Mouse (Mus musculus) kidney, adult 2 months (tissue): ENCODE measurements around the gene Ccdc92b. TPM values are rescaled to one million over a fixed set of nuclear protein-coding genes. Genes with fewer than 3 reads are reported as not detected.

Experiments used
- DNase-seq: peaks from one replicate; pipeline ENCODE4 v3.0.0; 2021
- H3K27ac ChIP-seq: fragments of 200-500 bp; 2 replicates; pipeline ENCODE4 v1.5.1; 2012; ENCODE audit warnings: low read depth, low read length, control low read depth, inconsistent platforms; ENCODE audit not compliant: insufficient read depth
- H3K27me3 ChIP-seq: fragments of 200-500 bp; replicated peaks from 2 replicates; pipeline ENCODE4 v1.6.1; 2012; ENCODE audit warnings: mild to moderate bottlenecking, moderate library complexity, low read length, inconsistent platforms; ENCODE audit not compliant: control insufficient read depth, insufficient read depth
- H3K36me3 ChIP-seq: fragments of 200-500 bp; 2 replicates; pipeline ENCODE4 v1.6.1; 2012; ENCODE audit warnings: mild to moderate bottlenecking, moderate library complexity, low read length, inconsistent platforms; ENCODE audit not compliant: control insufficient read depth, insufficient read depth
- H3K4me1 ChIP-seq: fragments of 200-500 bp; 2 replicates; pipeline ENCODE4 v1.6.1; 2011; ENCODE audit warnings: low read length; ENCODE audit not compliant: control insufficient read depth, insufficient read depth
- H3K4me3 ChIP-seq: fragments of 200-500 bp; 2 replicates; pipeline ENCODE4 v1.5.1; 2011; ENCODE audit warnings: mild to moderate bottlenecking, low read depth, low read length, control low read depth; ENCODE audit not compliant: insufficient read depth
- CTCF ChIP-seq: fragments of 200-500 bp; conservative IDR thresholded peaks from 2 replicates; pipeline ENCODE4 v1.5.1; 2011; ENCODE audit warnings: low read depth, mild to moderate bottlenecking, control low read depth, low read length, moderate library complexity, mixed read lengths; ENCODE audit not compliant: insufficient read depth, insufficient read length
- POLR2A ChIP-seq: fragments of 200-500 bp; IDR thresholded peaks from one replicate; pipeline ENCODE4 v1.6.1; 2011; ENCODE audit warnings: low read depth, low read length, control low read depth
- WGBS: fragments of 180-500 bp; shearing (Covaris S2); methylation state at CpG from one replicate; pipeline ENCODE4 v1.1.7; 2018; 5-methylcytosine and 5-hydroxymethylcytosine counted together
- polyA plus RNA-seq: library from polyadenylated mRNA; depleted of rRNA; stranded (reverse); fragments of >200 nt; gene quantifications from 2 replicates; pipeline ENCODE4 v1.2.3, GENCODE M21; 2012

The Ccdc92b gene
- polyA plus RNA-seq, 1 experiment = 0.13 TPM

GRCm38 (mm10) chr11:74647966-74648365 lies 28.6 kb downstream of the Ccdc92b start:
- WGBS = 97% methylated on average over 1 of the region's 1 CpGs
- no peak overlapping the region for H3K4me3 ChIP-seq
- no peaks in the 10 kb centered on the region for H3K36me3 ChIP-seq
- DNase-seq = peak; percentile 24
- H3K4me1 ChIP-seq = peaks cover 24% of the 10 kb centered on the region
- H3K27me3 ChIP-seq = no peaks in the 10 kb centered on the region
- TF ChIP-seq POLR2A (no peak), CTCF (no peak)
- peak overlapping the region; percentile 97 for H3K27ac ChIP-seq

- Histone ChIP-seq H3K27ac (peak overlapping the region; percentile 97), H3K4me1 (peaks cover 31% of the 10 kb centered on the region), H3K36me3 (no peaks in the 10 kb centered on the region), H3K4me3 (peak overlapping the region; percentile 73), H3K27me3 (no peaks in the 10 kb centered on the region)
- no peak for TF ChIP-seq POLR2A
- no peak for TF ChIP-seq CTCF
- WGBS = 18% methylated on average over 1 of the region's 1 CpGs
- no peak for DNase-seq
These were observed 29.3 kb downstream of the Ccdc92b start for GRCm38 (mm10) chr11:74648676-74649075.

- peak; percentile 99 for DNase-seq
- under 1% methylated on average over 58 of the region's 58 CpGs for whole genome bisulfite sequencing
- H3K4me3 ChIP-seq = peak within 1 kb of the TSS; percentile 95
- no peaks in the 10 kb centered on the region for H3K27me3 ChIP-seq
- TF ChIP-seq POLR2A (peak; percentile 37), CTCF (no peak)
- H3K4me1 ChIP-seq = peaks cover 34% of the 10 kb centered on the region
- peak within 1 kb of the TSS; percentile 97 for H3K27ac ChIP-seq
- no peaks in the 10 kb centered on the region for H3K36me3 ChIP-seq
These were observed 29.8 kb downstream of the Ccdc92b start, which contains the start of gene Cluh for GRCm38 (mm10) chr11:74649095-74649646. TSS of gene Cluh (plus strand) at chr11:74649495.

DNA sequence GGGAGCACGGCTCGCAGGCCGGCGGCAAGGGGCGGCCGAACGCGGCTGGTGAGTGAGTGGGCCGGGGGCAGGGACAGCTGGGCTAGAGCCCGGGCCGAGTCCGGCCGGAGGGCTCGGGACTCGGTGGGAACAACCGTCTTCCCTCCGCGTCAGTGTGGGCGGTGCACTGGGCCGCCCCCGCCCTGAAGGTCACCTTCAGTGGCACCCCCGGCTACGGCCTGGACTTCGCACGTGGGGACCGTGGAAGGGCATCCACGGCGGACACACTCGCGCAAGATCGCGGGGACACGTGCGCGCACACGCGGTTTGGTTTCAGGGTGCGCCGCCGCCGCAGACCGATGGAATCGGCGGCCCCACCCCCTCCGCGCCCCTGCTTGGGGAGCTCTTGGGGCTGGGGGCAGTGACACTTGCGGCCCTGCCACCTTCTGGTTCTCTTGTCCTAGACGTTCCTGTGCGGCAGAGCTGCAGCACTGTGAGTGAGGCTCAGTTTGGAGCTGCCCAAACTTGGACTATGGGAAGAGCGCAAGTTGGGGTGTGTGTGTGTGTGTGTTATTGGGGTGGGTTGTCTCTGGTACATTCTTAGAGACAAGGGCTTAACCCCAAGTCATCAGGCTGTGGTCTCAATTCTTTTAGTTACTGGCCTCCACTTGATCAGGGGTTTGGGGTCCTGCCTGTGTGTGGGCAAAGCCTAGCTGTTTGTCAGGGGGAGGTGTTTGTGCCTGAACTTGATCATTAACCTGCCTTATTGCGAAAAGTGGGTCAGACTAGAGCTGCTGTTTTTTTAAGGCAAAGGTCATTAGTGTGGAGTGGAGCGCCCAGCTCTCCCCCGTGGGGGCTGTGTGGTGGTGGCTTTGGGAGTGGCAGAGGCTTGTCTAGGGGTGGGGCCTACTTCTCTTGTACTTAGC lies 30.5 kb downstream of the Ccdc92b start:
- Histone ChIP-seq H3K36me3 (no peaks in the 10 kb centered on the region), H3K4me3 (peak overlapping the region; percentile 95), H3K27ac (peak overlapping the region; percentile 95), H3K4me1 (peaks cover 34% of the 10 kb centered on the region), H3K27me3 (no peaks in the 10 kb centered on the region)
- no peak for TF ChIP-seq CTCF
- TF ChIP-seq POLR2A = no peak
- under 1% methylated on average over 53 of the region's 53 CpGs for WGBS
- peak; percentile 94 for DNase-seq

GRCm38 (mm10) chr11:74650576-74651100 lies 31.2 kb downstream of the Ccdc92b start:
- 21% methylated on average over 4 of the region's 4 CpGs for WGBS
- peaks cover 34% of the 10 kb centered on the region for H3K4me1 ChIP-seq
- no peaks in the 10 kb centered on the region for H3K36me3 ChIP-seq
- H3K4me3 ChIP-seq = peak overlapping the region; percentile 95
- DNase-seq = no peak
- peak overlapping the region; percentile 46 for H3K27ac ChIP-seq
- no peak for TF ChIP-seq CTCF
- TF ChIP-seq POLR2A = no peak
- no peaks in the 10 kb centered on the region for H3K27me3 ChIP-seq

DNA sequence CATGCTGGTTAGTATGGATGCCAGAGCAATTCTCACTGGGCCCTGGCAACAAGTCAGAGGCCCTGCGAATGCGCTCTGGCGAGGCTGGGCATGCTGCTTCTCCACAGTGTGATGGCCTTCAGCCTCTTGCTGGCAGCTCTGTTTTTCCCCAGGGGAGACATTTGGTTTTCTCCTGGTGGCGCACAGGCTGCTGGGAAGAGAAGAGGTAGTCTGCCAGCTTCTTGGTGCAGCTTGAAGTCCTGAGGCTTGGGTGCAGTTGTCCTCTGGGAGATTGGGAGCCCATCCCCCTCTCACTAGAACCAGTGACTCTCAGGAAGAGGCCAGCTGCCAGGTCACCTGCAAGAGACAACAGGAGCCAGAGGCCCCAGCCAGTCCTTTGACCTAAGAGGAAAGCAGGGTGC lies 33.4 kb downstream of the Ccdc92b start:
- peak overlapping the region; percentile 57 for H3K27ac ChIP-seq
- 33% methylated on average over 4 of the region's 4 CpGs for WGBS
- peaks cover 34% of the 10 kb centered on the region for H3K4me1 ChIP-seq
- TF ChIP-seq POLR2A (no peak), CTCF (no peak)
- DNase-seq = peak; percentile 90
- H3K36me3 ChIP-seq = peaks cover 4% of the 10 kb centered on the region; the same call in 1 of the 2 replicates
- H3K4me3 ChIP-seq = 0 out of 2 replicates have a peak overlapping the region, but pooled peaks have one; percentile 19
- H3K27me3 ChIP-seq = no peaks in the 10 kb centered on the region
